Mouse (Mus musculus) liver, embryonic 14.5 days (tissue): ENCODE results near the gene Tnc. TPM values are rescaled to one million over a fixed set of nuclear protein-coding genes. Genes with fewer than 3 reads are reported as not detected.

Source experiments
- ATAC-seq: fragments of 200-750 bp; cut with Nextera tagmentation; 2 replicates; pipeline ENCODE4 v1.8.0; 2017; ENCODE audit warnings: moderate number of reproducible peaks, mild to moderate bottlenecking, moderate library complexity; ENCODE audit not compliant: insufficient read depth
- DNase-seq, 3 experiments: peaks; one replicate each; pipeline ENCODE4 v3.0.0-alpha.2; 2012 to 2013; ENCODE audit warnings: low read depth in 3 of 3, low spot score in 3 of 3
- H3K27ac ChIP-seq: fragments of 300-500 bp; sonication (generic); 2 replicates; pipeline ENCODE4 v1.5.1; 2014; ENCODE audit warnings: moderate library complexity, mild to moderate bottlenecking, control low read depth, inconsistent platforms
- H3K27me3 ChIP-seq: fragments of 300-500 bp; sonication (generic); 2 replicates; pipeline ENCODE4 v1.6.1; 2014; ENCODE audit warnings: mild to moderate bottlenecking, low read length, moderate library complexity; ENCODE audit not compliant: control insufficient read depth, insufficient read depth
- H3K36me3 ChIP-seq: fragments of 300-500 bp; sonication (generic); replicated peaks from 2 replicates; pipeline ENCODE4 v1.6.1; 2014; ENCODE audit warnings: low read depth; ENCODE audit not compliant: control insufficient read depth, insufficient read depth
- H3K4me1 ChIP-seq, 2 experiments: fragments of 200-500 bp in 1 of 2; fragments of 300-500 bp in 1 of 2; sonication (generic) in 1 of 2; replicated peaks; 2 replicates each; pipeline ENCODE4 v1.6.1; 2012 to 2014; ENCODE audit warnings: antibody characterized with exemption in 1 of 2, inconsistent platforms in 1 of 2, low read length in 1 of 2; ENCODE audit not compliant: control insufficient read depth in 2 of 2, insufficient read depth in 2 of 2
- H3K4me2 ChIP-seq: fragments of 300-500 bp; sonication (generic); 2 replicates; pipeline ENCODE4 v1.6.1; 2014; ENCODE audit warnings: low read depth, mild to moderate bottlenecking, control low read depth, moderate library complexity
- H3K4me3 ChIP-seq, 2 experiments: fragments of 200-500 bp in 1 of 2; fragments of 300-500 bp in 1 of 2; sonication (generic) in 1 of 2; 2 replicates each; pipeline ENCODE4 v1.5.1; 2012 to 2014; ENCODE audit warnings: low read depth in 2 of 2, low read length in 2 of 2, mild to moderate bottlenecking in 2 of 2, control low read depth in 1 of 2, inconsistent platforms in 1 of 2, moderate library complexity in 1 of 2; ENCODE audit not compliant: insufficient read depth in 1 of 2
- H3K9ac ChIP-seq: fragments of 300-500 bp; sonication (generic); replicated peaks from 2 replicates; pipeline ENCODE4 v1.6.1; 2014; ENCODE audit warnings: mild to moderate bottlenecking, control low read depth, moderate library complexity
- H3K9me3 ChIP-seq: fragments of 300-500 bp; sonication (generic); 2 replicates; pipeline ENCODE4 v1.6.1; 2016; ENCODE audit warnings: low read length, mixed read lengths; ENCODE audit not compliant: control insufficient read depth
- CTCF ChIP-seq: IDR thresholded peaks from 2 replicates; pipeline ENCODE4 v1.5.1; 2016; ENCODE audit warnings: antibody characterized with exemption, low read depth, control low read depth
- EP300 ChIP-seq: IDR thresholded peaks from 2 replicates; pipeline ENCODE4 v1.6.1; 2016; ENCODE audit warnings: antibody characterized with exemption, low read depth
- WGBS: fragments of 180-500 bp; shearing (Covaris S2); extraction: QIAGEN DNeasy Blood & Tissue Kit; methylation state at CpG from one replicate; pipeline ENCODE4 v1.1.7; 2014; ENCODE audit not compliant: insufficient replicate concordance; 5-methylcytosine and 5-hydroxymethylcytosine counted together
- polyA plus RNA-seq, 2 experiments: library from polyadenylated mRNA; depleted of rRNA in 1 of 2; stranded (reverse) in 1 of 2; unstranded in 1 of 2; fragments of >200 nt; fragmentation: Nextera tagmentation in 1 of 2; extraction: Ambion mirVana in 1 of 2; gene quantifications; 2 replicates each; pipeline versions ENCODE4 v1.2.1 to v1.2.3; 2012 to 2014

The Tnc gene
- polyA plus RNA-seq, 2 experiments: 1.8 to 2.0 TPM

DNA sequence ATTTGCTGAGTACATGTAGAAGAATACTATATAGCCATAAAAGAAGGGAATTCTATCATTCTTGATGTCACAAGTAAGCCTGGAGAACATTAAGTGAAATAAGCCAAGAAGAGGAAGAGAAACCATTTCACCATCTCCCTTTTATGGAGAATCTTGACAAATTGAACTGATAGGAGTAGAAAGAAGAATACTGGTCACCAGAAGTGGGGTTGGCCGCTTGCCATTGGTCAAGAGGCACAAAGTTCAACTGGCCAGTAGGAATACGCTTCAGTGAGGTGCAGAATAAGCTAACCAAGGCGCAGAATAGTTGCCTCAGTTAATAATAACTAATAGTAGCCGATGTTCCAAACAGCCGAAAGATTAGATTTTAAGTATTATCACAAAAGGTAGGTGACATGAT is 58.7 kb downstream of the Tnc start:
- no peak overlapping the region for H3K4me3 ChIP-seq
- H3K27ac ChIP-seq: no peak overlapping the region
- H3K9ac ChIP-seq: no peak overlapping the region
- 65% methylated on average over 5 of the region's 5 CpGs for WGBS
- DNase-seq (no peak), ATAC-seq (no peak)
- H3K4me1 ChIP-seq: no peaks in the 10 kb centered on the region
- H3K27me3 ChIP-seq: no peaks in the 10 kb centered on the region
- H3K4me2 ChIP-seq: no peak overlapping the region
- H3K9me3 ChIP-seq: no peaks in the 10 kb centered on the region
- TF ChIP-seq EP300: no peak
- no peak for TF ChIP-seq CTCF
- no peaks in the 10 kb centered on the region for H3K36me3 ChIP-seq

DNA sequence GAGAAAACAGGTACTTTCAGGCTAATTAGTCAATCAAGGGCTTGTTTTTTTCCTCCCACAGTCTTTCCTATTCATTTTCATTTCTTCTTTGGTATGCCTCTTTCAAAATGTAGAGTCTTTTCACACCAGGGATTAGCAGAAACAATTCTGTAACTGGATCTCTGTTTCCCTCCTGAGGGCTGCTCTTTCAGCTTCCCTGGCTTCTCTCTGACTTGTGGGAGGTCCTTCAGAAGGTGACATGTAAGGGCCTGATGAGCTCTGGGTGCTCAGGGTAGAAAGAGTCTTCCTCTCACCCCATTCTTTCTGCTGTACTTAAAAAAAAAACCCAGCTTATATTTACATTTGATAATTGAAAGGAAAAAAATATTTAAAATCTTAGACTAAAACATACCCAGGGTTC is 60.2 kb downstream of the Tnc start:
- Histone ChIP-seq H3K27me3 (no peaks in the 10 kb centered on the region), H3K9me3 (no peaks in the 10 kb centered on the region), H3K36me3 (no peaks in the 10 kb centered on the region), H3K4me3 (no peak overlapping the region), H3K9ac (no peak overlapping the region), H3K27ac (no peak overlapping the region), H3K4me2 (no peak overlapping the region), H3K4me1 (no peaks in the 10 kb centered on the region)
- no peak for ATAC-seq
- DNase-seq: no peak
- TF ChIP-seq CTCF: no peak
- no peak for TF ChIP-seq EP300

DNA sequence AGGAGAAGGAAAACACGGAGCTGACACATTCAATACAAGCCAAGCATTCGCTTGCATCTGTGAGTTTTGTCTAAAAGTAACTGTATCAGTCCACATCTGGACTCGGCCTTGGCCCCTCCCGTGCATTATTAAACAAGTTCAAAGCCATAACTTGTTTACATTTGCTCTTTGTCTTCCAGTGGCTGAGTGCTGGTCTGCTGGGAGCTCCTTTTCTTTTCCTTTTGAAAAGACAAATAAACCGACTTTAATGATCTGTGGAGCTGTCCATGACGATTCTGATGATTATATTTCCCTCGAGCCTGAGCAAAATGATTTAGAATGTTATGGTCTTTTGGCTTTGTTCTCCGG is 63.7 kb downstream of the Tnc start:
- 52% methylated on average over 8 of the region's 8 CpGs for WGBS
- Histone ChIP-seq H3K27me3 (no peaks in the 10 kb centered on the region), H3K4me2 (no peak overlapping the region), H3K9me3 (no peaks in the 10 kb centered on the region), H3K36me3 (no peaks in the 10 kb centered on the region), H3K27ac (no peak overlapping the region), H3K9ac (no peak overlapping the region), H3K4me1 (peaks cover 0 to 11% of the 10 kb centered on the region in 2 experiments; a peak in 2 of 4 replicates), H3K4me3 (no peak overlapping the region)
- DNase-seq (no peak), ATAC-seq (no peak)
- TF ChIP-seq CTCF: no peak
- no peak for TF ChIP-seq EP300

DNA sequence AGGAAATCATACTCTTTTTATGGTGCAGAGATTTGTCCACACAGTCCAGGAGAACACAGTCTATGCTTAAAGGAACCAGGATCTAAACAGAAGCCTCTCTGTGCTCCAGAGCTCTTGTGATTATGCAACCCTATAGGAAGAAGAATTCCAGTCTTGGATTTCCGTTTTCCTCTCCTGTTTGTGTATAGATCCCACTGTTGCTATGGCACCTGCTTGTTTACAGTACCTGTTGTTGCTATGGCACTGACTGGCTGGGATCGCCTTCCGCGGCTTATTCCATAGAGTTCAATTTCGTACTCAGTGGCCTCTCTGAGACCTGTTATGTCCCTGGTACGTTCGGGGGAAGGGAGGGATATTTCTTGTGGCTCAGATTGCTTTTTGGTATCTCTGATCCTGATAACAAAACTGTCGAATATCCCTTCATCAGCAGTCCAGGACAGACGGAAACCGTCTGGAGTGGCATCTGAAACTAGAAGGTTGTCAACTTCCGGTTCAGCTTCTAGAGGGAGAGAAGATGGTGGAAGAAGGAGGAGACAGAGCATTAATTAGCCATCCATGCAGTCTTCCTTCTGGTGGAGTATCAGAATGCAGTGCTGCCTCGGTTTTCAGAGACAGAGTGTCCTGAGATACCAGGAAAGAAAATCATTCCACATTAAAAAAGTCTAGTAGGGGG is 64.3 kb downstream of the Tnc start:
- Histone ChIP-seq H3K4me2 (no peak overlapping the region), H3K27me3 (no peaks in the 10 kb centered on the region), H3K4me3 (no peak overlapping the region), H3K9ac (no peak overlapping the region), H3K9me3 (no peaks in the 10 kb centered on the region), H3K36me3 (no peaks in the 10 kb centered on the region), H3K27ac (no peak overlapping the region), H3K4me1 (peaks cover 0 to 11% of the 10 kb centered on the region in 2 experiments; a peak in 2 of 4 replicates)
- no peak for DNase-seq
- TF ChIP-seq CTCF: no peak
- no peak for TF ChIP-seq EP300
- WGBS: 52% methylated on average over 12 of the region's 12 CpGs
- ATAC-seq: no peak

DNA sequence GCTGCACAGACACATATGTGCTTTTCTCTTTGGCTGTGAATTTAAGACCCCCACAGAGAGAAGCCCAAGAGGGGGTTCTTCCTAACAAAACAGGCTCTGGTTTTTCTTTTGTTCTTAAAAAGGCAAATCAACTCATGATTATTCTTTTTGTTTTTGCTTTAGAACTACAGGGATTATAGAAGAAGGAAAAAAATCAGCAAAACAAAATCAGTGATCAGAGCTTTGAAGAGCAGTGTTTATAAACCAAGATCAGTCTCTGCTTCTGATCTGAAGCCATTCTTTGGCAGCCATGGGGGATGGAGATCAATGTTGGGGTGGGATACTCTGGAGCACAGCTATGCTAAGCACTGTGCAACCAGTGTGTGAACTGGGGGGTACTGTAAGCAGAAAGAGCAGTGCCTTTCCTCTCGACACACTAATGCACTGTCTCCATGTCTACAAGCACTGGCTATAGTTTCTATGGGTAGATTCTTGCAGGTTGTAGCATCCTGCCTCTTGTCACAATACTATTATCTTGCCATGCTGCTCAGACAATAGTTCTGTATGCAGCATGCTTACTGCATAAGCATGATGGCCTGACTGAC is 66.5 kb downstream of the Tnc start:
- 58% methylated on average over 1 of the region's 1 CpGs for WGBS
- no peak for DNase-seq

More for the DNA sequence above, 66.5 kb downstream of the Tnc start:
- H3K9ac ChIP-seq: no peak overlapping the region
- H3K9me3 ChIP-seq: no peaks in the 10 kb centered on the region
- H3K4me1 ChIP-seq: peaks cover 0 to 11% of the 10 kb centered on the region in 2 experiments; a peak in 2 of 4 replicates
- H3K4me2 ChIP-seq: no peak overlapping the region
- TF ChIP-seq CTCF: no peak
- no peak for TF ChIP-seq EP300
- no peak overlapping the region for H3K4me3 ChIP-seq
- ATAC-seq: no peak
- no peaks in the 10 kb centered on the region for H3K27me3 ChIP-seq
- no peaks in the 10 kb centered on the region for H3K36me3 ChIP-seq
- H3K27ac ChIP-seq: no peak overlapping the region
